Mouse (Mus musculus): ENCODE measurements around the gene Hoxb1.

DNA sequence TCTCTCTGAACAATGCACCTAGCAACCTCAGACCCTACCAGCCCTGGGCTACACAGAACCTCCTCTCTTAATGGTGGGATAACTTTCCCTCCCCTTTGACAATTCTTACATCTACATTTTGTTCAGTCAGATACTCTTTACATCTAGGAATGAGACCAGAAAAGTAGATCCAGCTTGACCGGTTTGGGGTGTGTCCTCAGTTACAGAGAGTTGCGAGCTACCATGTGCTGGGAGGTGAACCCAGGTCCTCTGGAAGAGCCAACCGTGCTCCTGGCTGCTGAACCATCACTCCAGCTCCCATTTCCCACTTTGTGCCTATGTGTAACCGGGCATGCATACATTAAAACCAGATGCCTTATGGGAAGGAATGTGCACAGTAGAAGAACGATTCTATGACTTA, 17.8 kb downstream of the Hoxb1 start:
- TF ChIP-seq CTCF (IDR thresholded peaks at IDR 0.05; ENCODE audit: control insufficient read depth, insufficient read depth, insufficient read length) = no peak
- TF ChIP-seq FOSL1 (IDR thresholded peaks at IDR 0.05; ENCODE audit: insufficient read depth, low read length, poor library complexity, severe bottlenecking) = no peak
- no peak for TF ChIP-seq MYOG (IDR thresholded peaks at IDR 0.05; ENCODE audit: control insufficient read depth, extremely low read depth, insufficient read length)
- TF ChIP-seq MAX (IDR thresholded peaks at IDR 0.05) = no peak
- no peak for TF ChIP-seq MYOD1 (IDR thresholded peaks at IDR 0.05; ENCODE audit: control insufficient read depth, insufficient read length, low read depth)
- TF ChIP-seq CEBPB (IDR thresholded peaks at IDR 0.05; ENCODE audit: low read depth) = no peak

Data from C2C12 (cell line).